In genomic region chr11:91357029-91357428, GRCm38 (mm10) we compare ENCODE assay signal across 15 mouse cellular contexts.
DNase-seq lines count a peak whose midpoint lies in the region; ATAC-seq lines count a peak whose summit lies in the region.
"Had no signal": no experiment of that assay in that cellular context is flagged by ENCODE, and none has a peak within 500 bp of the region (broad histone marks: within the 10 kb centered on the region; RNA-seq: fewer than 3 reads in every experiment).

No protein-coding gene starts in this region.

- no peaks in the 10 kb centered on the region for H3K27me3 ChIP-seq in hindbrain, embryonic 16.5 days (replicated peaks; ENCODE audit: control insufficient read depth, insufficient read depth, low read length)
- H3K27me3 ChIP-seq in hindbrain, embryonic 14.5 days (ENCODE audit: control insufficient read depth, insufficient read depth, low read length): no peaks in the 10 kb centered on the region
- no peaks in the 10 kb centered on the region for H3K27me3 ChIP-seq in midbrain, embryonic 10.5 days (ENCODE audit: low read depth, poor library complexity, severe bottlenecking)
- no peaks in the 10 kb centered on the region for H3K27me3 ChIP-seq in midbrain, embryonic 13.5 days

- H3K9me3 ChIP-seq in hindbrain, embryonic 16.5 days (ENCODE audit: control insufficient read depth, low read length): no peaks in the 10 kb centered on the region
- H3K9me3 ChIP-seq in hindbrain, embryonic 14.5 days (ENCODE audit: control insufficient read depth, low read length): no peaks in the 10 kb centered on the region
- no peaks in the 10 kb centered on the region for H3K9me3 ChIP-seq in midbrain, embryonic 10.5 days (replicated peaks)
- no peaks in the 10 kb centered on the region for H3K9me3 ChIP-seq in midbrain, embryonic 13.5 days

- WGBS in hindbrain, embryonic 16.5 days: 15% methylated on average over 4 of the region's 4 CpGs
- WGBS in hindbrain, embryonic 14.5 days: 17% methylated on average over 4 of the region's 4 CpGs
- WGBS in midbrain, embryonic 10.5 days: 18% methylated on average over 4 of the region's 4 CpGs
- WGBS in midbrain, embryonic 13.5 days: 6% methylated on average over 4 of the region's 4 CpGs

- 0 out of 2 replicates have a peak, but pooled peaks have one; percentile 34 for ATAC-seq in hindbrain, embryonic 16.5 days
- ATAC-seq in hindbrain, embryonic 14.5 days (ENCODE audit: low FRiP score): no peak
- no peak for ATAC-seq in midbrain, embryonic 13.5 days

- no peaks in the 10 kb centered on the region for H3K36me3 ChIP-seq in hindbrain, embryonic 16.5 days (ENCODE audit: control insufficient read depth, insufficient read depth, low read length)
- no peaks in the 10 kb centered on the region for H3K36me3 ChIP-seq in hindbrain, embryonic 14.5 days (replicated peaks; ENCODE audit: control insufficient read depth, insufficient read depth)
- no peaks in the 10 kb centered on the region for H3K36me3 ChIP-seq in midbrain, embryonic 10.5 days
- H3K36me3 ChIP-seq in midbrain, embryonic 13.5 days: no peaks in the 10 kb centered on the region

- H3K4me2 ChIP-seq in hindbrain, embryonic 16.5 days (ENCODE audit: low read length): no peak overlapping the region
- no peak overlapping the region for H3K4me2 ChIP-seq in hindbrain, embryonic 14.5 days (replicated peaks)
- H3K4me2 ChIP-seq in midbrain, embryonic 13.5 days (replicated peaks): no peak overlapping the region
- H3K4me2 ChIP-seq: liver, embryonic 11.5 days had no signal

- no peaks in the 10 kb centered on the region for H3K4me1 ChIP-seq in hindbrain, embryonic 16.5 days (ENCODE audit: control insufficient read depth, insufficient read depth, low read depth, low read length)
- H3K4me1 ChIP-seq in hindbrain, embryonic 14.5 days (replicated peaks; ENCODE audit: control insufficient read depth, insufficient read depth, low read length): no peaks in the 10 kb centered on the region
- H3K4me1 ChIP-seq in midbrain, embryonic 10.5 days: peaks cover 18% of the 10 kb centered on the region
- no peaks in the 10 kb centered on the region for H3K4me1 ChIP-seq in midbrain, embryonic 13.5 days (replicated peaks)

- no peak overlapping the region for H3K4me3 ChIP-seq in hindbrain, embryonic 16.5 days (ENCODE audit: low read length)
- H3K4me3 ChIP-seq in hindbrain, embryonic 14.5 days (replicated peaks; ENCODE audit: low read length): no peak overlapping the region
- no peak overlapping the region for H3K4me3 ChIP-seq in midbrain, embryonic 10.5 days
- H3K4me3 ChIP-seq in midbrain, embryonic 13.5 days (replicated peaks): no peak overlapping the region
- H3K4me3 ChIP-seq: erythroblast, embryonic 14.5 days; heart, adult 2 months had no signal

- H3K27ac ChIP-seq in hindbrain, embryonic 16.5 days (ENCODE audit: low read depth, low read length): no peak overlapping the region
- H3K27ac ChIP-seq in hindbrain, embryonic 14.5 days: no peak overlapping the region
- peak overlapping the region; percentile 46; the same call in 1 of the 2 replicates for H3K27ac ChIP-seq in midbrain, embryonic 10.5 days (replicated peaks)
- no peak overlapping the region for H3K27ac ChIP-seq in midbrain, embryonic 13.5 days
- H3K27ac ChIP-seq: heart, adult 2 months had no signal

- no peak overlapping the region for H3K9ac ChIP-seq in hindbrain, embryonic 16.5 days (ENCODE audit: low read depth, low read length)
- no peak overlapping the region for H3K9ac ChIP-seq in hindbrain, embryonic 14.5 days
- H3K9ac ChIP-seq in midbrain, embryonic 13.5 days (replicated peaks): no peak overlapping the region

- DNase-seq in hindbrain, embryonic 14.5 days (ENCODE audit: low spot score): no peak
- DNase-seq in midbrain, embryonic 10.5 days (ENCODE audit: low spot score): peak; percentile 30
- DNase-seq in embryo, embryonic 11 days: peak; percentile 37
- peak; percentile 25 for DNase-seq in yolk sac, embryonic 10.5 days (ENCODE audit: low spot score)
- no peak for DNase-seq in B cell, adult 2 months
- DNase-seq: adrenal gland, adult 2 months; cerebellum, adult 2 months; heart, adult 2 months; kidney, postnatal 36 days; spleen, adult 18-20 months; thymus, postnatal 25 days had no signal

Comparison
In these comparisons a context has a peak if more than half of its experiments do, and no peak if none do; other contexts are left out.
1. DNase-seq: peak in midbrain, embryonic 10.5 days (single experiment), embryo, embryonic 11 days (single experiment) and yolk sac, embryonic 10.5 days (single experiment); none in hindbrain, embryonic 14.5 days (single experiment) and B cell, adult 2 months (0 of 2).